In the genomic region with DNA sequence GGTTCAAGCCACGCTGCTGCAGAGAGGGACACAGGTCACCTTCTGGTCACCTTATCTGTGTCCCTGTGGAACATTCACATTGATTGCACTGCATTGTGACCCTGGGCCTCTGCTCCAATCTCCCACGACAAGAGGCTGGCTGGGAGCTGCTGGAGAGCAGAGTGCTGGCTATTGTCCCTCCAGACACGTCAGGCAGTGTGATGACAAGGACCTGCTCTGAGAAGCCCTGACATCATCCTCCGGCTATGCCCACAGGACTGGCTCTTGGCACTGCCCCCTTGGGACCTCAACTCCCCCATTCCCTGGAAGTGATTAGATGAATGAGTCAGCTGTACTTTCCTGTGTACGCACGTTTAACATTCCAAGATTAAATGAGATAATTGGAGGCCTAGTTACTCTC, we compare ENCODE assay signal across 13 mouse cellular contexts. TPM values are rescaled to one million over a fixed set of nuclear protein-coding genes. Genes with fewer than 3 reads are reported as not detected.
DNase-seq lines count a peak whose midpoint lies in the region; ATAC-seq lines count a peak whose summit lies in the region.
"Had no signal": no experiment of that assay in that cellular context is flagged by ENCODE, and none has a peak within 500 bp of the region (broad histone marks: within the 10 kb centered on the region; RNA-seq: fewer than 3 reads in every experiment).

No protein-coding gene starts in this region.

- no peak overlapping the region for H3K27ac ChIP-seq in embryonic facial prominence, embryonic 11.5 days (replicated peaks; ENCODE audit: low read depth, low read length)
- no peak overlapping the region for H3K27ac ChIP-seq in embryonic facial prominence, embryonic 10.5 days (replicated peaks)
- H3K27ac ChIP-seq in heart, embryonic 11.5 days (ENCODE audit: low read depth, low read length): peak overlapping the region; percentile 82
- H3K27ac ChIP-seq in hindbrain, embryonic 13.5 days: no peak overlapping the region
- H3K27ac ChIP-seq: hindbrain, embryonic 14.5 days; midbrain, embryonic 15.5 days had no signal

- no peaks in the 10 kb centered on the region for H3K4me1 ChIP-seq in embryonic facial prominence, embryonic 11.5 days (ENCODE audit: control insufficient read depth, insufficient read depth, low read length)
- H3K4me1 ChIP-seq in embryonic facial prominence, embryonic 10.5 days: peaks cover 11% of the 10 kb centered on the region
- H3K4me1 ChIP-seq in heart, embryonic 11.5 days (ENCODE audit: control insufficient read depth, insufficient read depth, low read length): peaks cover 59% of the 10 kb centered on the region
- no peaks in the 10 kb centered on the region; the same call in 1 of the 2 replicates for H3K4me1 ChIP-seq in hindbrain, embryonic 13.5 days (replicated peaks)
- H3K4me1 ChIP-seq: midbrain, embryonic 15.5 days had no signal

- ATAC-seq in embryonic facial prominence, embryonic 11.5 days (replicated peaks; ENCODE audit: insufficient number of reproducible peaks, low FRiP score, low TSS enrichment, low read depth): no peak
- ATAC-seq in heart, embryonic 11.5 days (replicated peaks; ENCODE audit: insufficient number of reproducible peaks, low FRiP score, low TSS enrichment): peak; percentile 82
- no peak for ATAC-seq in hindbrain, embryonic 13.5 days (ENCODE audit: low FRiP score)
- ATAC-seq: liver, postnatal 0 days; midbrain, embryonic 15.5 days had no signal

- no peak overlapping the region for H3K4me2 ChIP-seq in embryonic facial prominence, embryonic 11.5 days (ENCODE audit: low read depth, low read length)
- H3K4me2 ChIP-seq in heart, embryonic 11.5 days: 0 out of 2 replicates have a peak overlapping the region, but pooled peaks have one; percentile 2
- H3K4me2 ChIP-seq in hindbrain, embryonic 13.5 days: no peak overlapping the region
- H3K4me2 ChIP-seq: hindbrain, embryonic 14.5 days; midbrain, embryonic 15.5 days had no signal

- no peaks in the 10 kb centered on the region for H3K27me3 ChIP-seq in embryonic facial prominence, embryonic 11.5 days (ENCODE audit: control insufficient read depth, insufficient read depth, low read length)
- H3K27me3 ChIP-seq in embryonic facial prominence, embryonic 10.5 days (replicated peaks; ENCODE audit: low read depth, poor library complexity, severe bottlenecking): no peaks in the 10 kb centered on the region
- H3K27me3 ChIP-seq in heart, embryonic 11.5 days (ENCODE audit: control insufficient read depth, insufficient read depth, low read length): no peaks in the 10 kb centered on the region
- H3K27me3 ChIP-seq in hindbrain, embryonic 13.5 days: no peaks in the 10 kb centered on the region
- H3K27me3 ChIP-seq: midbrain, embryonic 15.5 days had no signal

- H3K36me3 ChIP-seq in embryonic facial prominence, embryonic 11.5 days (replicated peaks; ENCODE audit: control insufficient read depth, insufficient read depth, low read depth, low read length): no peaks in the 10 kb centered on the region
- H3K36me3 ChIP-seq in embryonic facial prominence, embryonic 10.5 days (replicated peaks): no peaks in the 10 kb centered on the region
- H3K36me3 ChIP-seq in heart, embryonic 11.5 days (ENCODE audit: control insufficient read depth, insufficient read depth, low read length): peaks cover 7% of the 10 kb centered on the region
- H3K36me3 ChIP-seq in hindbrain, embryonic 13.5 days: no peaks in the 10 kb centered on the region
- H3K36me3 ChIP-seq: midbrain, embryonic 15.5 days had no signal

- no peak overlapping the region for H3K9ac ChIP-seq in embryonic facial prominence, embryonic 11.5 days (replicated peaks; ENCODE audit: low read length)
- H3K9ac ChIP-seq in heart, embryonic 11.5 days (ENCODE audit: low read depth, low read length): no peak overlapping the region
- H3K9ac ChIP-seq in hindbrain, embryonic 13.5 days: no peak overlapping the region
- H3K9ac ChIP-seq: hindbrain, embryonic 14.5 days; liver, postnatal 0 days; midbrain, embryonic 15.5 days had no signal

- peak; percentile 6 for DNase-seq in embryonic facial prominence, embryonic 11.5 days (ENCODE audit: low spot score)
- no peak for DNase-seq in embryonic facial prominence, embryonic 10.5 days (ENCODE audit: low spot score)
- peak; percentile 90 for DNase-seq in Muller cell, postnatal 12 days (ENCODE audit: inconsistent ontology term)
- DNase-seq in lung, postnatal 10 days: peak; percentile 32
- DNase-seq in cerebellum, postnatal 14 days: no peak
- no peak for DNase-seq in c-Kit-positive CD71-positive TER-119-positive erythroid progenitor cells, embryonic 14.5 days (ENCODE audit: low spot score)
- DNase-seq: left cerebral cortex, postnatal 4 days; liver, postnatal 0 days had no signal

- H3K4me3 ChIP-seq in embryonic facial prominence, embryonic 11.5 days (ENCODE audit: low read depth, low read length): no peak overlapping the region
- H3K4me3 ChIP-seq in embryonic facial prominence, embryonic 10.5 days: no peak overlapping the region
- no peak overlapping the region for H3K4me3 ChIP-seq in heart, embryonic 11.5 days (ENCODE audit: low read depth, low read length)
- H3K4me3 ChIP-seq in hindbrain, embryonic 13.5 days: no peak overlapping the region
- H3K4me3 ChIP-seq: erythroblast, embryonic 14.5 days; midbrain, embryonic 15.5 days had no signal

- H3K9me3 ChIP-seq in embryonic facial prominence, embryonic 11.5 days (replicated peaks; ENCODE audit: control insufficient read depth, low read length): no peaks in the 10 kb centered on the region
- H3K9me3 ChIP-seq in embryonic facial prominence, embryonic 10.5 days: no peaks in the 10 kb centered on the region
- H3K9me3 ChIP-seq in heart, embryonic 11.5 days (replicated peaks; ENCODE audit: control insufficient read depth, low read length): no peaks in the 10 kb centered on the region
- no peaks in the 10 kb centered on the region for H3K9me3 ChIP-seq in hindbrain, embryonic 13.5 days
- H3K9me3 ChIP-seq: midbrain, embryonic 15.5 days had no signal

- 40% methylated on average over 6 of the region's 6 CpGs for WGBS in embryonic facial prominence, embryonic 11.5 days
- WGBS in embryonic facial prominence, embryonic 10.5 days: 49% methylated on average over 6 of the region's 6 CpGs
- 12% methylated on average over 6 of the region's 6 CpGs for WGBS in heart, embryonic 11.5 days (ENCODE audit: insufficient replicate concordance)
- WGBS in hindbrain, embryonic 13.5 days: 52% methylated on average over 6 of the region's 6 CpGs

RNA-seq across cellular contexts. Expression of gene Arhgap44, which starts 46.7 kb away (rescaled TPM):
- polyA plus RNA-seq in embryonic facial prominence, embryonic 11.5 days (2014; fragmentation: Nextera tagmentation; extraction: Ambion mirVana): 3.3 and 4.2 TPM in 2 replicates
- polyA plus RNA-seq in embryonic facial prominence, embryonic 10.5 days (2016; fragmentation: Nextera tagmentation; extraction: Ambion mirVana): 3.5 and 3.8 TPM in 2 replicates
- polyA plus RNA-seq in heart, embryonic 11.5 days (2014; fragmentation: Nextera tagmentation; extraction: Ambion mirVana): 10.1 and 12.4 TPM in 2 replicates
- polyA plus RNA-seq in hindbrain, embryonic 13.5 days (2015; fragmentation: Nextera tagmentation; extraction: Ambion mirVana): 9.3 and 9.9 TPM in 2 replicates
- polyA plus RNA-seq: erythroblast, embryonic 14.5 days had no signal

RNA-seq across cellular contexts. Expression of gene 1700086D15Rik, which starts 49.8 kb away (rescaled TPM):
- not detected in 2 replicates for polyA plus RNA-seq in embryonic facial prominence, embryonic 11.5 days (2014; fragmentation: Nextera tagmentation; extraction: Ambion mirVana)
- 0.23 TPM in 1 of 2 replicates, not detected in the other for polyA plus RNA-seq in embryonic facial prominence, embryonic 10.5 days (2016; fragmentation: Nextera tagmentation; extraction: Ambion mirVana)
- 0.43 TPM in 1 of 2 replicates, not detected in the other for polyA plus RNA-seq in heart, embryonic 11.5 days (2014; fragmentation: Nextera tagmentation; extraction: Ambion mirVana)
- polyA plus RNA-seq in hindbrain, embryonic 13.5 days (2015; fragmentation: Nextera tagmentation; extraction: Ambion mirVana): 0.30 TPM in 1 of 2 replicates, not detected in the other
- polyA plus RNA-seq: erythroblast, embryonic 14.5 days; liver, postnatal 0 days had no signal

Comparison
In these comparisons a context has a peak if more than half of its experiments do, and no peak if none do; other contexts are left out.
1. DNase-seq: peak in embryonic facial prominence, embryonic 11.5 days (single experiment), Muller cell, postnatal 12 days (single experiment) and lung, postnatal 10 days (single experiment); none in embryonic facial prominence, embryonic 10.5 days (single experiment), cerebellum, postnatal 14 days (0 of 2) and c-Kit-positive CD71-positive TER-119-positive erythroid progenitor cells, embryonic 14.5 days (single experiment).